Mouse (Mus musculus) neutrophil, adult 5-6 weeks (primary cell): ENCODE data around the gene Slc35e3. TPM values are rescaled to one million over a fixed set of nuclear protein-coding genes. Genes with fewer than 3 reads are reported as not detected.

ENCODE experiments used
- ATAC-seq: fragments of 151-379, 151-347 bp; 2 replicates; pipeline ENCODE4 v1.8.0; 2017; ENCODE audit warnings: mild to moderate bottlenecking, moderate TSS enrichment; ENCODE audit not compliant: insufficient number of reproducible peaks, poor library complexity, low FRiP score, severe bottlenecking; ENCODE audit errors: extremely low read depth
- total RNA-seq: library from RNA; stranded (forward); fragments of 200-1000 nt; gene quantifications from 2 replicates; pipeline ENCODE4 v1.2.3, GENCODE M21; 2017

Slc35e3 gene
- 13.2 and 15.1 TPM in 2 replicates for total RNA-seq

DNA sequence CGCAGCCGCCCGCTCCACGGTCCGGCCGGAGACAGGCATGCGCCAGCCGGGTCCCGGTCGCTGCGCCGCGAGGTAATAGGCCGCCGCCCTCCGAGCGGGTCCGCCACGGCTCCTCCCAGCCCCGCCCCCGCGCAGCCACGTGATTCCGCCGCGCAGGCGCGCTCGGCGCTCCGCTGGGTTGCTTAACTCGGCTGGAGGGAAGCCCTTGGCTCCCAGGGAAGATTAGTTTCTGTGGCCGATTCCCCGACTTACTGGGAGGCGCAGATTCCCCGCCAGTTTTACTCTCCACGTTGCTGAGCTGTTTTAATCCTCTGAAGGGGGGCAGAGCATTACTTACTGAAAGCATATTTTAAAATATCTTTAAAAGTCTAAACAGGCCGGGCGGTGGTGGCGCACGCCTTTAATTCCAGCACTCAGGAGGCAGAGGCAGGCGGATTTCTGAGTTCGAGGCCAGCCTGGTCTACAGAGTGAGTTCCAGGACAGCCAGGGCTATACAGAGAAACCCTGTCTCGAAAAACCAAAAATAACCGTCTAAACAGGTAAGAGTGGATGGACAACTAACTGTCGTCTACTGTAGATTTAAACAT lies at the start of gene Slc35e3:
TSS of gene Slc35e3 (minus strand) at position 69 of the 587 bp plus-strand sequence.
- ATAC-seq = peak; percentile 76

DNA sequence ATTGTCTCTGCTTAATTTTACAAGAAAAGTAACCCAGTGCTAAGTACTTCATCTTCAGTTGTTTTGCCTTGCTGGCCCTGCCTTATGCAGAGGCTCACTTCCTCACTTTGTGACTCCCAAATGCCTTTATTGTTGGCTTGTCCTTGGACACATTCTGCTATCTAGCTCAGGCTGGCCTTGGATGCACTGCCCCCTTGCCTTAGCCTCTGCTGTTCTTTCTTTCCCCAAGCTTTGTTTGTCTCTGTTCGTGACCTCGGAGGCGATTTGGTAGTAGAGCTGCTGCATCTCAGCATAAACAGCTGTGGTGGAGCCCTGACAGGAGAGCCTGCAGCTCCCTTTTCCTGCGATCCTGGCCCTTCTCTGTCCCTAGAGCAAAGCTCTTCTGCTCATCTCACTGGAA lies 49.0 kb upstream of the Slc35e3 start:
- ATAC-seq = no peak

DNA sequence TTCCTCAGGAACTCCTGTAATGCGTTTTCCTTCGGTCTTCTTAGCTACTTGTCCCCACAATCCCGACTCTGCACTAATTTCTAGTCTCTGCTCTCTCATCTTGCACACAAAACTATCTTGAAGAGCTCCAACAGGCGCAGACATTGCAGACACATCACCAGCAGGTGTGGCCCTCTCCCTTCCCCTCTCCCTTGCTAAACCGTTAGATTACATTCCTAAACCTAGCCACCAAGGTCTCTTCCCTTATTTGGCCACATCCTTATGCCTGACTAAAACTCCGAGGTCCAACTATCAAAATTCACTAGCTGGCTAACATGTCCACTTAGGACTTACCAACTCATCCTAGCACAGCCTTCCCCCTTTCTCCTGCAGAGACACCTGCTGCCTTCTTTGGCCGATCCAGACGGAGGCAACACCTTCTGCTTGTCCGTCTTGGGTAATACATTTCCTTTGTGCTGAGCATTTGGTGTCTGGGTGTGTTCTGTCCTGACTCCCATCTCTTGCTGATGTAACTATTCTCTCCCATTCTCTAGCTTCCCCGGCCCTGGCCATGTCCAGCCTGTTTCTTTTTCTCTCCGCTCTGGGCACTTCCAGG lies 47.4 kb upstream of the Slc35e3 start:
- no peak for ATAC-seq

DNA sequence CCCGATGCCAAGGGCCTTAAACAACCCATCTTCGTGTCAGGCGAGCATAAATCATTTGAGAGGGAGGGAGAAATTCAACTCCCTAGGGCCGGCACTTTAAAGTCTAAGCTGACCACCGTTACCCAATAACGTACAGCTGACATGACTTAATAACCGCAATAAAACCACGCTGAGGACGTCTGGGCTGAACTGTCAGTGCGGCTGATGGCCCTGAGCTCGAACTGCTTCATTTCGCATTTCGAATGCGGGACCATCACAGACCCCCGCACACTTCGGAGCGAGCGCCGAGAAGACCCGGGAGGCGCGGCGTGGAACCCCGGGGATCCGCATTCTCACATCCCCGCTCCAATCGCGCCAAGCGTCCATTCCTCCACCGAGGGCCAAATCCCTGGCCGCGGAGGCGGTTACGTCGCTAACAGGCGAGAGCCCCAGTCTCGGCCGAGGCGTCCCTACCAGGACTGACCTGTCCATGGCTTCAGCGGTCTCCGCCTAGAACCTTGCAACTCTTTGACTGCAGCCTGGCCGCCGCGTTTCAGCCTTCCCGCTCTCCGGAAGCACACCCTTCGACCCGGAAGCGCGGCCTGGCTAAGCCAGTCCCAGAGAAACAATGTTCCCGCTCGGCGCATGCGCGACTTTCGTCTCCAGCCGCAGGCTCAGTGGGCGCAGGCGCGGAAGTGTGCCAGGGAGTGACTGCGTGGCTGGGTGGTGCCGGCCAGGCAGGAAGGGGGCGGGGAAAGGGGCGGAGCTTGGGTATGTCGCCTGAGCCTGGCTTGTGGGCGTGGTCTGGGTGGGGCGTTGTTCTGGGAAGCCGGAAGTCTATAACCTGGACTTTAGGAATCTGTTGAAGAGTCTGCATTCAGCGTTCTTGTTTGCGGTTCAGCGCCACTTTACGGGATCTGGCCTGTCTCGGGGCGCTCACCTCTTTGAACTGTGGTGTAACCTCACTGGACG lies 46.3 kb upstream of the Slc35e3 start, which contains the start of gene Nup107:
TSS of gene Nup107 (minus strand) at position 565 of the 951 bp plus-strand sequence.
- peak; percentile 93 for ATAC-seq

DNA sequence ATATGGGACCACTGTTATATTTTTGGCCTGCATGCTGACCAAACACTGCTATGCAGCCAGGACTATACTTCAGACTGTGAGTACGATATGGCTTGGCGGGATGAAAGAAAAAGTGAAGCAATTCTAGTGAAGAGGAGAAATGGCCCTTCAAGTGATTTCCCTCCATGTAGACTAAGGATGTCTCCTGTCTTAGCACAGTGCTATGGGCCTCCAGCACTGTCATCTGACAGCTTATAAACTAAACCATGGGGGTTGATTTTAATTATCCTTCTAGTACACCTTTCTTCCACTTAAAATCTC lies 45.0 kb upstream of the Slc35e3 start:
- no peak for ATAC-seq

DNA sequence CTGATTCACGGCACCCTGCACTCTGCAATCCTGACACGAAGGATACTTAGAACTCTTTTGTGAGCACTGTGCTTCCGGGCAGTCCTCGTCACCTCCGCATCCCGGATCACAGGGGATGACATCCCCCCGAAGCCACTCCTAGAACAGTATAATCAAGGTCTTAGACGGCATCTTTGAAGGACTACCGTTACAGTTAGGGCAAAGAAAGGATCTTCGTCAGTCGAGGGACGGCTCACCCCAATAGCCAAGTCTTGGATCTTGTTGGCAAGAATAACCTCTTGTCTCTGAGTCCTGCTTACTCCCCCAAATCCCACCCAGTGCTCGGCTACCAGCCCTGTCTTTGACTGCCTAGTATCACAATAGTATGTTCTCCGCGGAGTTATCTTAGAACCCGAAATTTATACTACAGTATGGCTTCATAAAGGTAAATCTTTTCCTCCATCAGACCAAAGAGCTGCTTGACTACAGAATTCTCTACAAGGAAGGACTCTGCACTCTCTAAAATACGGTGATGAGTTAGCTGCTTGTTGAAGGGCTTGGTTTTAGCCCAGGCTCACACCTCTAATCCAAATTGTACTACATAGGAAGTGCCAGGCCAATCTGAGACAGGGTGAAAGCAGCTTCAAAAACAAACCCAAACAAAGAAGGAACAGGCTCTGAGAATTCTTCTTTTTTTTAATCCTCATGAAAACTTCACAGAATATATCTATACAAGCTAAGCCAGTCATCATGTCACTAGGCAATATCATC lies 44.4 kb upstream of the Slc35e3 start:
- no peak for ATAC-seq

DNA sequence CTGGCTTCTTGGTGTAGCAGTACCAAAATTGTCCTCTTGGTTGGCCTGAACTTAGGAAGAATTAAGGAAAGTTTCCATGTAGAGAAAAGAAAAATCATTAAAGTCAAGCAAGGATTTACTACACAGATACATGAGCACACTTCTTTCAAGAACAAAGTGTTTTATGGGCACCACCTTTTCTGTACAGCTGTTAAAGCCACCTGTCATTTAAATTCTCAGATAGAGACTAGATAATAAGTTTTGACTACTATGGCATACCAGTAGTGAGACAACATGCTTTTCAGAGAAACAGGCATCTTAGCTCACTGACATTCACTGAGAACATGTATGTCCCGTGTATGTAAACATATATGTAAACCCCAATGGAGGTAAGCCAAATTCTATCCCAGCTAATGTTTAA lies 43.8 kb upstream of the Slc35e3 start:
- ATAC-seq = no peak

DNA sequence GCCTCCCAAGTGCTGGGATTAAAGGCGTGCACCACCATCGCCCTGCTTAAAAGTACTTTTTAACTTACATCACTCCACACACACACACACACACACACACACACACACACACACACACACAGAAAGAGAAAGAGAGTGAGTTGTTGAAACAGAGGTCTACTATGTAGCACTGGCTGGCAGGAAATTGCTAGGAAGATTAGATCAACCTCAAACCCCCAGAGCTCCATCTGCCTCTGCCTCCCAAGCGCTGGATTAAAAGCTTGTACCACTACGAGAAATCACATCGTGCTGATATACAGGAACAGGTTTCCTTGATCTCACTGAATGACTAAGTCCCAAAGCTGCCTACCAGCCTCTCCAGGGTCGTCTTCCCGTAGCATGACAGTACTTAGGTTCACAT lies 38.5 kb upstream of the Slc35e3 start:
- no peak for ATAC-seq

DNA sequence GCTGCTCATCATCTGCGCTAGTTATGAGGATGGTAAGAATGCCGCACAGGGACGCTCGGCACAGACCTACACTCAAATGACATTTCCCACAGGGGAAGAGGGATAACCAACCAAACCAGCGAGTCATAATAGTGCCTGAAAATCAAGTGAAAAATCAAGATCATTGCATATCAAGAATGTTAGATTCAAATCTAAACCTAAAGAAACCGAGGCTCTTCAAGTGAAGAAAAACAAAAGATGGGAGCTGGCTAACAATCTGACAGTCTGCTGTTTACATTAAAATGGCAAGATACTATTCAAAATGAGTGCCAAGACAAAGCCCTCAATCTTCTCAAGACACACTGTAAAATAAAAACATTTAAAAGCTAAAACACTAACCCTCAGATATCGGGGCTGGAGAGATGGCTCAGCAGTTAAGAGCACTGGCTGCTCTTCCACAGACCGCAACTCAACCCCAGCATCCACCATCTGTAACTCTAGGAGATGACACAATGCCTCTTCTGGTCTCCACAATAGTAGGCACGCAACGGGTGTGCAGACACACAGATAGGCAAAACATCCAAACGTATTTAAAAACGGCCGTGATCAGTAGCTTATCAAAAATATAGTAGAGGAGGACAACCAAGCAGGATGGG lies 37.7 kb upstream of the Slc35e3 start:
- ATAC-seq = no peak

DNA sequence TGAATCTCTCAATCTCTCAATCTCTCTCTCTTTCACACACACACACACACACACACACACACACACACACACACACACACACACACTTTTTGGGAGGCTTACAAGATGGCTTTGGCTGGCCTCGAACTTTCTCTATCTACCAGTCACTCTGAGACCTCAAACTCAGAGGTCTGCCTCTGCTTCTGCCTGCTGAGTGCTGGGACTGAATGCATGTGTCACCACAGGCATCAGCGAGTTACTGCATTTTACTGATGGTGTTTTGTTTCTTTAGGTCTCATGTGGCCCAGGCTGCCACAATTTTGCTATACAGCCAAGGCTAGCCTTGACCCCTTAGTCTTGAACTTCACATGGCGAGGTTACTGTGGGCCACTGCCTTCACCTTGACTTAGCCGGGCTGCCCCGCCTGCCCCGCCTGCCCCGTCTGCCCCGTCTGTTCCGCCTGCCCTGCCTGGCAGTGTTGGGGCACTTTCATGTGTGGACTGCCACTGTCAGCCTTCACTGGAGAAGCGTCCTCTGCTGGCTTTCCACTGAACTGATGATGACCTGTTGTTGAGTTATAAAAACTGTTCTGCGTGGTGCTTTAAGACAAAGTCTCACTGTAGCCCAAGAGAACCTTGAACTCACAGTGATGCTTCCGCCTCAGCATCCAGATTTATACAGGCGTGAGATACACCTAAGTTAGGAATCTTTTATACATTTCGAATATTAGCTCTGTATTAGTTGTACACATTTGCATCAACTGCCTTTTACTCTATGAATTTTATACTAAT lies 36.5 kb upstream of the Slc35e3 start:
- ATAC-seq = no peak

DNA sequence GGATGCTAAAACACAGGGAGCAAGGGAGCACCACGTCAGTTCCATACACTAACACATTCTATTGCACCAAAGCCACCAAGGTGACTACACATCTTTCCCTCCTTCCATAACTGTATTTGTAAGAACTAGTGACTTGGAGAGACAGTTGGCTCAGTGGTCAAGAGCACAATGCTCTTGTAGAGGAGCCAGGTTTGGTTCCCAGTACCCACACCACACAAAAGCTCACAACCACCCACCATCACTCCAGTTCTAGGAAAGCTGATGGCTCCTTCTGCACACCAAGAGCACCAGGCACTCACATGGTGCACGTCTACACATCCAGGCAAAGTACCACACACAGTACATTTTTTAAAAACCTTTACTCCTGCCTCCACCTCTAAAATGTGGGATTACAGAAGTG lies 35.9 kb upstream of the Slc35e3 start:
- ATAC-seq = no peak

DNA sequence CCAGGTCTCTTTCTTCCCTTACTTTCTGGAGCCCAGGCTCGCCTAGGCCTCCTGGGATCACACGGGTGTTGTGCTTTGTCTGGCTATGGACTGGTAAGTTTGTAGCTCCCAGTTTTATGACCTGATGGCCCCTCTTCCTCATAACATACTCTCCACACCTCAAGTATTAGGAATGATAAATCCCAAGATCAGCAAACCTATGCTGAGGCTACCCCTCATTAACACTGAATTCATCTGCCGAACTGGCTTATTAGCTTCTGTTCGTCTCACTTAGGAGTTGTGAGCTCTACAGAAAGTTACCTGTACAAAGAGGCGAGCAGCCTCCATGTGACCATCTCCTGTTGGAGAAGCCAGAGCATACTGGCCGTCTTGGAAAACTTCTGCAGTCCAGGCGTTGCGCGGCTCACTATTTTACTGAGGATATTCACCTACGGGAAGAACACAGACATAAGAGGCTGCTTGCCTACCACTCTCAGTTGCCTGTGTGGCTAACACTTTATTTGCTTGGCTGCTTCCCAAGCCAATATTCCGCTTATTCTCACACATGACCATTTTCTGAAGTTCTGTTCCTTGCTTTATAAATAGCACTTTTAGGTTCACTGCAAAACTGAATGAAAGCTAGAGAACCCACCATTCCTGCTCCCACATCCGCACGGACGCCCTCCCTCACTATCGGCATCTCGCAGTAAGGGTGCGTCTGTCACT lies 35.0 kb upstream of the Slc35e3 start:
- no peak for ATAC-seq

DNA sequence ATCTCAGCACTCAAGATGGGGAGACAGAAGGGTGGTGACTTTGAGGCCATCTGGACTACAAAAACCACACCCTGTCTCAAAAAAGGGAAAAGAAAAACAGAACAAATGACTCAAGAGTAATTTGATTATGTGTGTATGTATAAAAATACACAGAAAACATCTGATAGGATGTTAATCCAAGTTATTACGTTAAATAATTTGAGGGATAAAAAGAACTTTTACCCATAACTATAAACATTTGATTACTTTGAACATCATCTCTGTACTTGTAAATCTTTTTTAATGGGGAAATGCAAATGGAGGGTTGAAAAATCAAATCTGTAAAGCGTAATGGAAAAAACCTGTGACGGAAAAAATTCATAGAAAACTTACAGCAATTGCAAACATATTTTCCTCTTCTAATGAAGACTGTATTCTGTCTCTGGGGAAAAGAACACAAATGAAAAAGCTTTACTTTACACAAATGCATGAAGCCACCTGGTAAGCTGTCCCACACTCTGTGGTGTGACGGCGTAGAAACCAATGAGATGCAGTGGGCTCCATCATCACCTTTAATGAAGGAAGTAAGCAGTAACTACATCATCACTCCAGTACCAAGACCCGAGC lies 34.2 kb upstream of the Slc35e3 start:
- ATAC-seq = no peak

DNA sequence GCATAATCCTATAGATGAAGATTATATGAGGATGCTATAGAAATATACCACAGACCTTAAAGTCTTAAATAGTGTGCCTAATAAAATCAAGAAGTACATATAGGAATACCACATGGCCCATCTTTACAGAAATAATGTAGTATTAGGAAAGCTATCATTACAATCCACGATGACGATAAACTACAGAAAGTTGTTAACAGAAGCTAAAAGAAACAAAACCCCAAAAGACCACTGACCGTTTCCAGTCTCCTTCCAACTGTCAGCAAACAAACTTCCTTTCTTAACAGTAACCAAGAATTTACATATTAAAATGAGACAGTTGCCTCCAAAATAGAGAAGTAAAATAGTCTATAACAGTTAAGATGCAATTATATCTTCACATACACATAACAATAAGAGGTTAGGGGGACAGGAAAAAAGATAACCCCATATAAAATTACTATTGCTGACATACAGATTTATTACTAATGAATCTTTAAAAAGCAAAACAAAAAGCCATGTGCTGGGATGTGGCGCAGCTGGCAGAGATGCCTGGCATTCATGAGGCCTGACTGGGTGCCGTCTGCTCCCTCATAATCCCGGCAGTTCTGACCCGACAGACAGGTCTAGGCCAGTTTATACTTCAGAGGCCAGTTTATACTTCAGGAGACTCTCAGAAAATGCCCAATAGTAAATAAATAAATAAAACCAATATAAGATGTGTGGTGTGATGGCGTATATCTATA lies 33.6 kb upstream of the Slc35e3 start:
- no peak for ATAC-seq

DNA sequence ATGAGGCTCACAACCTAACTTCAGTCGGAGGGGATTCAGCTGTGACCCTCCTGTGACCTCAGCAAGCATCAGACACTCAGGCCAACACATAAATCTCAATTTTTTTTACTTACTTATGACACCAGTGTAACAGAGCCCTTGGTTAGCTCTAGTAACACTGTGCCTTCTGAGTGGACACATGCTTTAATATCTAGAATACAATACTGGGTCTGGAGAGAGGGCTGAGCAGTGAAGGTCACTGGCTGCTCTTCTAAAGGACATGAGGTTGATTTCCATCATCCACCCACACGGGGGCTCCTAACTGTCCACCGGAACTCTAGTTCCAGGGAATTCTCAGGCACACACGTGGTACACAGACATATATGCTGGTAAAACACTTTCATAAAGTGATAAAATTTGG lies 32.8 kb upstream of the Slc35e3 start:
- ATAC-seq = no peak

DNA sequence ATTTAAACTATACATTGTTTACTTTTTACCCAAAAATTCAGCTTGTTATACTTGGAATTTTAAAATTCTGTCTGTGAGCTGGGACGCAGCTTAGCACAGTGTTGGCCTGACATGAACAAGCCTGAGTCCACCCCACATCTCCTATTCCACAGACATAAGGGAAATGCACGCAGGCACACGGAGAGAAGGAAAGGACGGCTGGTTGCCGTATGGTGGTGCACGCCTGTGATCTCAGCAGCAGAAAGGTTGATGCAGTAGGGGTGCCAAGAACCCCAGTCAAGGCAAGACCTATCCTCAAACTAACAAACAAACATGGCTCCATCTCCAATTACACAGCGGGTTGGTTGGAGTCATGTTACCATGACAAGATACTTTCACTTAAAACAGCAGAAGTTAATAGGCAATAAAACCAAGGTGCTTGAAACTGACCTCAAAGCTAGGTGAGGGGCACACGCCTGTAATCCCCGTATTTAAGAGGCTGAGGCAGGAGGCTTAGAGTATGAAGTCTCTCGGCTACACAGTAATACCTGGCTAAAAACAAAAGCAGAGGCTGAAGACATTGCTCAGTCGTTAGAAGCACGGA lies 32.3 kb upstream of the Slc35e3 start:
- no peak for ATAC-seq
